Mouse (Mus musculus): ENCODE measurements at regions not wholly inside any gene's neighbourhood (a gene's known extent, or its start where the extent isn't known, plus 50 kb on each side); places are given as distances from the start of the nearest gene placed in this dataset.

GRCm38 (mm10) chr12:92509494-92509893 is 660.5 kb upstream of the Sel1l start:
- 87% methylated on average over 7 of the region's 7 CpGs for WGBS
- Histone ChIP-seq H3K36me3 (no peaks in the 10 kb centered on the region), H3K9ac (no peak overlapping the region), H3K27ac (no peak overlapping the region), H3K4me1 (replicated peaks) (no peaks in the 10 kb centered on the region), H3K4me3 (no peak overlapping the region), H3K27me3 (no peaks in the 10 kb centered on the region), H3K9me3 (no peaks in the 10 kb centered on the region), H3K4me2 (no peak overlapping the region)
- ATAC-seq (ENCODE audit: low FRiP score): no peak

- WGBS: 89% methylated on average over 5 of the region's 5 CpGs
- no peaks in the 10 kb centered on the region for H3K27me3 ChIP-seq
- no peaks in the 10 kb centered on the region for H3K4me1 ChIP-seq (replicated peaks)
- no peak overlapping the region for H3K4me3 ChIP-seq
- no peak overlapping the region for H3K4me2 ChIP-seq
- no peak for ATAC-seq (ENCODE audit: low FRiP score)
- no peak overlapping the region for H3K9ac ChIP-seq
- no peak overlapping the region for H3K27ac ChIP-seq
- no peaks in the 10 kb centered on the region for H3K9me3 ChIP-seq
- H3K36me3 ChIP-seq: no peaks in the 10 kb centered on the region
Measured at GRCm38 (mm10) chr12:92508796-92509489, 660.0 kb upstream of the Sel1l start.

GRCm38 (mm10) chr12:92483984-92484383 is 635.0 kb upstream of the Sel1l start:
- H3K36me3 ChIP-seq: no peaks in the 10 kb centered on the region
- H3K4me1 ChIP-seq (replicated peaks): no peaks in the 10 kb centered on the region
- no peak for ATAC-seq (ENCODE audit: low FRiP score)
- H3K27ac ChIP-seq: no peak overlapping the region
- WGBS: 89% methylated on average over 1 of the region's 1 CpGs
- no peak overlapping the region for H3K9ac ChIP-seq
- H3K4me3 ChIP-seq: no peak overlapping the region
- no peaks in the 10 kb centered on the region for H3K27me3 ChIP-seq
- no peaks in the 10 kb centered on the region for H3K9me3 ChIP-seq
- no peak overlapping the region for H3K4me2 ChIP-seq

- Histone ChIP-seq H3K27me3 (no peaks in the 10 kb centered on the region), H3K9ac (no peak overlapping the region), H3K36me3 (no peaks in the 10 kb centered on the region), H3K27ac (no peak overlapping the region), H3K9me3 (no peaks in the 10 kb centered on the region), H3K4me3 (no peak overlapping the region), H3K4me2 (no peak overlapping the region), H3K4me1 (replicated peaks) (0 out of 2 replicates have a peak, but pooled peaks cover 2% of the 10 kb centered on the region)
- WGBS: 55% methylated on average over 4 of the region's 4 CpGs
- ATAC-seq (ENCODE audit: low FRiP score): no peak
Measured at GRCm38 (mm10) chr12:92474293-92475062, 625.5 kb upstream of the Sel1l start.

DNA sequence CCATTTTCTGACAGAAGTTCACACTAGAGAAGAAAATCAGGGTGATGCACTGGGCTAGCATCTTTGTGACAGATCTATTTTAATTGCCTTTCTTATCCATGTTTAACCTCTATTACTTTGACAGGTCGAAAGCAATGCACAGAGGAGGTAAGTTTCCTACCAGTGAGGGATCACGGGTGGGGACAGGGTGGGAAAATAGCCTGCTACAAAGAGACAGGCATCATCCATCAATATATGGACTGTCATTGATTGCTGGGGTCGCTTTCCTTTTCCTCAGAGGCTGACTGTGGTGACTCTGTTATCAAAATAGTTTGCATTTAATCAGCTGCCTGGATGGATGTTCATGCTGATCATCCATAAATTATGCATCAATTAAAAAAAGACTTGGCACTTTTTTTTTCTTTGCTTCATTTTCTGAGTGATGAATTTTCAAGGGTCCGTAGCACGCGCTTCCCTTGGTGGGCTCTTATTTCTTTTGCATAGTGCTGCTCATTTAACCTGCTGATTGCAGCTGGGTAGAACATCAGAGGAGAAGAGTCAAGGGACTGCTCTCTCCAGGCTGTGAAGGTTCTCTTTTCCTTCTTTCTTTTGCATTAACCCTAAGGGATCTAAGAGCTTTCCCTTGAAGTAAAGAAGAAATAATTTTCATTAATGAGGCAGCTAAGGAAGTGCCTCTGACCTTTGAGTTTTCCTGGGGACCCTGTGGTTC is 602.3 kb upstream of the Sel1l start:
- H3K4me3 ChIP-seq: no peak overlapping the region
- H3K27me3 ChIP-seq: no peaks in the 10 kb centered on the region
- no peaks in the 10 kb centered on the region for H3K36me3 ChIP-seq
- H3K27ac ChIP-seq: no peak overlapping the region
- H3K4me2 ChIP-seq: no peak overlapping the region
- no peak overlapping the region for H3K9ac ChIP-seq
- ATAC-seq (ENCODE audit: low FRiP score): peak; percentile 49; the same call in 1 of the 2 replicates
- 57% methylated on average over 6 of the region's 6 CpGs for WGBS
- H3K4me1 ChIP-seq (replicated peaks): no peaks in the 10 kb centered on the region
- H3K9me3 ChIP-seq: no peaks in the 10 kb centered on the region

GRCm38 (mm10) chr12:92418458-92418857 is 569.5 kb upstream of the Sel1l start:
- WGBS: 52% methylated on average over 4 of the region's 4 CpGs
- H3K27me3 ChIP-seq: no peaks in the 10 kb centered on the region
- H3K4me1 ChIP-seq (replicated peaks): no peaks in the 10 kb centered on the region
- H3K36me3 ChIP-seq: no peaks in the 10 kb centered on the region
- no peak overlapping the region for H3K27ac ChIP-seq
- no peaks in the 10 kb centered on the region for H3K9me3 ChIP-seq
- H3K4me3 ChIP-seq: no peak overlapping the region
- no peak for ATAC-seq (ENCODE audit: low FRiP score)
- H3K9ac ChIP-seq: no peak overlapping the region
- no peak overlapping the region for H3K4me2 ChIP-seq

DNA sequence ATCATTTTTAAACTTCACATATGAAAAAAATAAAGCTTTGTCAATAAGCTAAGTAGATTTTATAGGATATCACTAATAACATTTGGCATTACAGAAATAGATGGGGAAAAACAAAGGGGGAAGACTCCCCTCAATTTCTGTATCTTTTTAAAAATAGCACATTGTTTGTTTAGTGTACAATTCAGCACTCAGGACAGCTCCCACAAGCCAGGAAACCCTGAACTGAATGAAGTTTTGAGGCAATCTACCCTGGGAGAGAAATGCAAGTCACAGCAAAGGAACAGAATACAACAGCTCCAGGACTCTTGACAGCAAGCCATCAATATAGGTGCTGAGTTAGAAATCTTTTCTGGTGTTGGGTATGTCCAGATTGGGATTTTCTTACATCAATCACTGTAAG is 556.5 kb upstream of the Sel1l start:
- no peaks in the 10 kb centered on the region for H3K36me3 ChIP-seq
- H3K4me2 ChIP-seq: no peak overlapping the region
- ATAC-seq (ENCODE audit: low FRiP score): no peak
- no peak overlapping the region for H3K4me3 ChIP-seq
- H3K4me1 ChIP-seq (replicated peaks): no peaks in the 10 kb centered on the region
- no peaks in the 10 kb centered on the region for H3K9me3 ChIP-seq
- no peak overlapping the region for H3K9ac ChIP-seq
- H3K27me3 ChIP-seq: no peaks in the 10 kb centered on the region
- no peak overlapping the region for H3K27ac ChIP-seq

- Histone ChIP-seq H3K36me3 (no peaks in the 10 kb centered on the region), H3K27me3 (no peaks in the 10 kb centered on the region), H3K9me3 (no peaks in the 10 kb centered on the region), H3K4me1 (replicated peaks) (no peaks in the 10 kb centered on the region), H3K4me3 (no peak overlapping the region), H3K4me2 (no peak overlapping the region), H3K9ac (no peak overlapping the region), H3K27ac (no peak overlapping the region)
- ATAC-seq (ENCODE audit: low FRiP score): no peak
- 19% methylated on average over 1 of the region's 1 CpGs for WGBS
Measured at GRCm38 (mm10) chr12:92400987-92401386, 552.0 kb upstream of the Sel1l start.

DNA sequence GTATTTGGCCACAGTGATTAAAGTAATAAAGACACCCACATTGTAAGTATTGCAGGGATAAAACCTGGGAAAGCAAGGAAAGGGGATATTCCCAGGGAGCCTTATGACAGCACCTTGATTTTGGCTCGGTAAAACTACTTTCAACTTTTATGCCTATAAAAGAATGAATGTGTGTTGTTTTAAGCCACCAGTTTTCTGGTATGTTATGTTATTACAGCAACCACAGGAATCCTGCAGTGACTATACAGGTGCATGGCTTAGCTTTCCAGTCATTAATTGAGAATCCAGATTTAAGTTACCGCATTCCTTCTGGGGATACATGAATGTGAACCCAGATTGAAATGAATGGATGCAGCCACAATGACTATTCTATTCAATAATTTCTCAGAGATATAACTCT is 537.2 kb upstream of the Sel1l start:
- 88% methylated on average over 2 of the region's 2 CpGs for WGBS
- no peaks in the 10 kb centered on the region for H3K27me3 ChIP-seq
- peaks cover 6% of the 10 kb centered on the region for H3K4me1 ChIP-seq (replicated peaks)
- no peaks in the 10 kb centered on the region for H3K36me3 ChIP-seq
- H3K27ac ChIP-seq: no peak overlapping the region
- ATAC-seq (ENCODE audit: low FRiP score): no peak
- H3K9ac ChIP-seq: no peak overlapping the region
- H3K4me3 ChIP-seq: no peak overlapping the region
- no peaks in the 10 kb centered on the region for H3K9me3 ChIP-seq
- H3K4me2 ChIP-seq: no peak overlapping the region

- Histone ChIP-seq H3K4me1 (replicated peaks) (peaks cover 6% of the 10 kb centered on the region), H3K27ac (0 out of 2 replicates have a peak overlapping the region, but pooled peaks have one; percentile 35), H3K4me3 (no peak overlapping the region), H3K9ac (no peak overlapping the region), H3K36me3 (no peaks in the 10 kb centered on the region), H3K27me3 (no peaks in the 10 kb centered on the region), H3K4me2 (no peak overlapping the region), H3K9me3 (no peaks in the 10 kb centered on the region)
- ATAC-seq (ENCODE audit: low FRiP score): peak; percentile 46; the same call in 1 of the 2 replicates
- 13% methylated on average over 5 of the region's 5 CpGs for WGBS
Measured at GRCm38 (mm10) chr12:92384266-92384937, 535.4 kb upstream of the Sel1l start.

- H3K27me3 ChIP-seq: no peaks in the 10 kb centered on the region
- no peaks in the 10 kb centered on the region for H3K36me3 ChIP-seq
- H3K4me1 ChIP-seq (replicated peaks): peaks cover under 1% of the 10 kb centered on the region
- H3K4me2 ChIP-seq: no peak overlapping the region
- H3K4me3 ChIP-seq: no peak overlapping the region
- H3K9me3 ChIP-seq: no peaks in the 10 kb centered on the region
- ATAC-seq (ENCODE audit: low FRiP score): no peak
- no peak overlapping the region for H3K9ac ChIP-seq
- no peak overlapping the region for H3K27ac ChIP-seq
- 60% methylated on average over 3 of the region's 3 CpGs for WGBS
Measured at GRCm38 (mm10) chr12:92379130-92379529, 530.2 kb upstream of the Sel1l start.

DNA sequence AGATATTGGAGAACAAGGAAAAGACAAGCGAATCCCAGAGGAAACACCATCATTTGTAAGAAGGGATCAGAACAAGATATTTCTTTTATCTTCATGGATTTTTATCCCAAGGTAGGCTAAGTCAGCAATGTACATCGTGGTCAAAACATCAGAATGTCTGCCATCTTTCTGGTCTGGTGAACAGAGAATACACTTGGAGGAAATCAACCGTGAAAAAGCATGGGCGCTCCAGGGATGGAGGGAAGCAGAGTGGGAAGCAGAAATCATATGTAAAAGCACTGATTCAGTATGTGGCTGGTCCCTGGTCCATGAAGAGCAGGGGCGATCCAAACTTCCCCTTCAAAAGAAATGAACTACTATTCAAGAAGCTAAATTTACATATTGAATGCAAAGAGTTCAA is 517.0 kb upstream of the Sel1l start:
- WGBS: 78% methylated on average over 5 of the region's 5 CpGs
- H3K9ac ChIP-seq: no peak overlapping the region
- no peak overlapping the region for H3K4me2 ChIP-seq
- ATAC-seq (ENCODE audit: low FRiP score): no peak
- H3K27ac ChIP-seq: no peak overlapping the region
- no peaks in the 10 kb centered on the region for H3K36me3 ChIP-seq
- no peaks in the 10 kb centered on the region for H3K9me3 ChIP-seq
- H3K4me1 ChIP-seq (replicated peaks): no peaks in the 10 kb centered on the region
- H3K27me3 ChIP-seq: no peaks in the 10 kb centered on the region
- no peak overlapping the region for H3K4me3 ChIP-seq

All from hindbrain, embryonic 13.5 days (tissue).